Mouse (Mus musculus) stomach, postnatal 0 days (tissue): ENCODE measurements around the gene Abl1. TPM values are rescaled to one million over a fixed set of nuclear protein-coding genes. Genes with fewer than 3 reads are reported as not detected.

Experiments
- ATAC-seq: fragments of 200-750 bp; cut with Nextera tagmentation; 2 replicates; pipeline ENCODE4 v1.8.0; 2017; ENCODE audit not compliant: low FRiP score, low TSS enrichment
- DNase-seq: peaks from one replicate; pipeline ENCODE4 v3.0.0-alpha.2; 2016; ENCODE audit warnings: low spot score
- H3K27ac ChIP-seq: fragments of 300-500 bp; sonication (generic); replicated peaks from 2 replicates; pipeline ENCODE4 v1.5.1; 2014; ENCODE audit warnings: mild to moderate bottlenecking, control low read depth
- H3K27me3 ChIP-seq: fragments of 300-500 bp; sonication (generic); 2 replicates; pipeline ENCODE4 v1.6.1; 2014; ENCODE audit warnings: low read length; ENCODE audit not compliant: control insufficient read depth, insufficient read depth
- H3K36me3 ChIP-seq: fragments of 300-500 bp; sonication (generic); 2 replicates; pipeline ENCODE4 v1.6.1; 2014; ENCODE audit warnings: low read length, mixed read lengths; ENCODE audit not compliant: control insufficient read depth, insufficient read depth
- H3K4me1 ChIP-seq: fragments of 300-500 bp; sonication (generic); replicated peaks from 2 replicates; pipeline ENCODE4 v1.6.1; 2014; ENCODE audit warnings: antibody characterized with exemption; ENCODE audit not compliant: control insufficient read depth, insufficient read depth
- H3K4me2 ChIP-seq: fragments of 300-500 bp; sonication (generic); replicated peaks from 2 replicates; pipeline ENCODE4 v1.6.1; 2014; ENCODE audit warnings: low read depth, mild to moderate bottlenecking, control low read depth, moderate library complexity
- H3K4me3 ChIP-seq: fragments of 300-500 bp; sonication (generic); 2 replicates; pipeline ENCODE4 v1.5.1; 2014; ENCODE audit warnings: low read depth, low read length, control low read depth
- H3K9ac ChIP-seq: fragments of 300-500 bp; sonication (generic); 2 replicates; pipeline ENCODE4 v1.6.1; 2014; ENCODE audit warnings: mild to moderate bottlenecking, low read length, control low read depth, mixed read lengths
- H3K9me3 ChIP-seq: fragments of 300-500 bp; sonication (generic); 2 replicates; pipeline ENCODE4 v1.6.1; 2016; ENCODE audit warnings: low read length; ENCODE audit not compliant: control insufficient read depth
- CTCF ChIP-seq: IDR thresholded peaks from 2 replicates; pipeline ENCODE4 v1.5.1; 2016; ENCODE audit warnings: antibody characterized with exemption, low read depth, mild to moderate bottlenecking, moderate library complexity
- EP300 ChIP-seq: optimal IDR thresholded peaks from 2 replicates; pipeline ENCODE3; 2016; ENCODE audit warnings: antibody characterized with exemption
- WGBS: fragments of 180-500 bp; shearing (Covaris S2); extraction: QIAGEN DNeasy Blood & Tissue Kit; methylation state at CpG from one replicate; pipeline ENCODE4 v1.1.7; 2014; 5-methylcytosine and 5-hydroxymethylcytosine counted together
- polyA plus RNA-seq: library from polyadenylated mRNA; unstranded; fragments of >200 nt; fragmentation: Nextera tagmentation; extraction: Ambion mirVana; gene quantifications from 2 replicates; pipeline ENCODE4 v1.2.1, GENCODE M21; 2015

Abl1 gene
- polyA plus RNA-seq, 1 experiment from 2014 or later = 11.5 TPM

GRCm38 (mm10) chr2:31809358-31809740 is 121.2 kb downstream of the Abl1 start:
- 54% methylated on average over 2 of the region's 2 CpGs for WGBS
- H3K27me3 ChIP-seq = no peaks in the 10 kb centered on the region
- no peak for DNase-seq
- ATAC-seq = no peak
- no peaks in the 10 kb centered on the region for H3K9me3 ChIP-seq
- no peaks in the 10 kb centered on the region; the same call in 1 of the 2 replicates for H3K36me3 ChIP-seq
- no peak overlapping the region for H3K27ac ChIP-seq
- H3K9ac ChIP-seq = no peak overlapping the region
- no peak for TF ChIP-seq CTCF
- no peak for TF ChIP-seq EP300
- no peak overlapping the region for H3K4me3 ChIP-seq
- H3K4me2 ChIP-seq = no peak overlapping the region
- no peaks in the 10 kb centered on the region for H3K4me1 ChIP-seq

DNA sequence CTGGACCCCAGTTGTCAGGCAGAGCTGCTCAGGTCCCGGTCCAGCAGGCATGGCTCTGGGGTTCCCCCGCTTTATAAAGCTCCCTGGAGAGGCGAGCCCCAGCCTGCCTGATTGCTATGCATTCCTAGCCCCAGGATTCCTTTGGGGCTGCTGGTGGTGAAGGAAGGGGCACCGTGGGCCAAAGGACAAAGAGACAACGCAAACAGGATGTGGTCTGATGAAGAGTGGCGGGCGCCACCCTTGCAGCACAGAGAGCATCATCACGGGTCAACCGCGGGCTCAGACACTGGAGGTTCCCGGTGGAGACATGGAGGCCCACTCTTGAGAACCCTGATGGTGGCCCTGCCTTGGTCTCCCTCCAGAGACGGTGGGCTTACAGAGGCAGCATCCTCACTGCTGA is 122.3 kb downstream of the Abl1 start, which contains the start of gene Qrfp:
Gene Qrfp, minus strand, starts transcription at position 137 of the 400 bp plus-strand sequence.
- H3K27me3 ChIP-seq = no peaks in the 10 kb centered on the region
- no peaks in the 10 kb centered on the region for H3K9me3 ChIP-seq
- H3K4me3 ChIP-seq = no peak within 1 kb of the TSS
- DNase-seq (no peak), ATAC-seq (no peak)
- TF ChIP-seq EP300 = no peak
- TF ChIP-seq CTCF = no peak
- H3K36me3 ChIP-seq = no peaks in the 10 kb centered on the region
- no peak within 1 kb of the TSS for H3K9ac ChIP-seq
- 47% methylated on average over 12 of the region's 12 CpGs for WGBS
- no peak within 1 kb of the TSS for H3K4me2 ChIP-seq
- no peaks in the 10 kb centered on the region for H3K4me1 ChIP-seq
- no peak within 1 kb of the TSS for H3K27ac ChIP-seq

- WGBS = 75% methylated on average over 14 of the region's 14 CpGs
Observed at GRCm38 (mm10) chr2:31811086-31811958, 123.1 kb downstream of the Abl1 start.

DNA sequence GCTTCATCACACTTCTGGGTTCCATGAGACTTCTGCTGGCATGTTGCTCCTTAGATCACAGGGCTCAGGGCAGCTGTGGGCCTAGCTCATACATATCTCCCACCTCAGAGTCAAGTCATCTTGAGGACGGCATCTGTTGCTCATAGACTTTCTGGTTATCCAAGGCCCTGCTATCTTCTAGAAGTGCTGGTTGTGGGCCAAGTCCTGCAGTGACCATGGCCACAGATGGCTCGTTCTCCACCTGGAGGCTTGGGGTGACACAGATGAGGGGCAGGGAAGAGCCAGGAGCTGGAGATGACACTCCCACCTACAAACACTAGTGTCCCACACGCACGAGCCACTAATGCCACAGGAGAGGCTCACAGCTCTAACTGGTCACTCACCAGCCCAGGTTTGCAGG is 125.5 kb downstream of the Abl1 start:
- ATAC-seq = no peak
- Histone ChIP-seq H3K9me3 (no peaks in the 10 kb centered on the region), H3K9ac (no peak overlapping the region), H3K27ac (no peak overlapping the region), H3K4me1 (no peaks in the 10 kb centered on the region), H3K4me2 (no peak overlapping the region), H3K36me3 (no peaks in the 10 kb centered on the region), H3K27me3 (no peaks in the 10 kb centered on the region), H3K4me3 (no peak overlapping the region)
- TF ChIP-seq EP300 (no peak), CTCF (no peak)
- no peak for DNase-seq
- 79% methylated on average over 4 of the region's 4 CpGs for WGBS

More at GRCm38 (mm10) chr2:31811086-31811958, 123.1 kb downstream of the Abl1 start:
- no peak overlapping the region for H3K9ac ChIP-seq
- H3K27me3 ChIP-seq = no peaks in the 10 kb centered on the region
- H3K4me2 ChIP-seq = no peak overlapping the region
- DNase-seq (no peak), ATAC-seq (no peak)
- H3K27ac ChIP-seq = no peak overlapping the region
- H3K9me3 ChIP-seq = no peaks in the 10 kb centered on the region
- H3K4me1 ChIP-seq = no peaks in the 10 kb centered on the region
- no peak for TF ChIP-seq CTCF
- no peak for TF ChIP-seq EP300
- no peaks in the 10 kb centered on the region for H3K36me3 ChIP-seq
- H3K4me3 ChIP-seq = no peak overlapping the region

GRCm38 (mm10) chr2:31814699-31815098 is 126.5 kb downstream of the Abl1 start:
- H3K27ac ChIP-seq = no peak overlapping the region
- H3K4me1 ChIP-seq = no peaks in the 10 kb centered on the region
- 68% methylated on average over 7 of the region's 7 CpGs for WGBS
- no peak for TF ChIP-seq CTCF
- TF ChIP-seq EP300 = no peak
- no peaks in the 10 kb centered on the region for H3K9me3 ChIP-seq
- no peak overlapping the region for H3K4me3 ChIP-seq
- H3K9ac ChIP-seq = no peak overlapping the region
- H3K27me3 ChIP-seq = no peaks in the 10 kb centered on the region
- no peak overlapping the region for H3K4me2 ChIP-seq
- DNase-seq (no peak), ATAC-seq (no peak)
- H3K36me3 ChIP-seq = no peaks in the 10 kb centered on the region

GRCm38 (mm10) chr2:31815367-31815766 is 127.2 kb downstream of the Abl1 start:
- H3K4me1 ChIP-seq = no peaks in the 10 kb centered on the region
- H3K9me3 ChIP-seq = no peaks in the 10 kb centered on the region
- 0 out of 2 replicates have a peak, but pooled peaks have one; percentile 32 for ATAC-seq
- no peaks in the 10 kb centered on the region for H3K36me3 ChIP-seq
- H3K27me3 ChIP-seq = no peaks in the 10 kb centered on the region
- peak; percentile 62 for DNase-seq
- no peak overlapping the region for H3K4me3 ChIP-seq
- 22% methylated on average over 5 of the region's 5 CpGs for WGBS
- H3K4me2 ChIP-seq = no peak overlapping the region
- H3K9ac ChIP-seq = no peak overlapping the region
- TF ChIP-seq CTCF = peak; percentile 85
- TF ChIP-seq EP300 = no peak
- H3K27ac ChIP-seq = no peak overlapping the region
